Mouse (Mus musculus): ENCODE results near the gene Myo1d. TPM values are rescaled to one million over a fixed set of nuclear protein-coding genes. Genes with fewer than 3 reads are reported as not detected.

Myo1d gene
- polyA plus RNA-seq, 1 experiment, result 5.9 TPM

- 39% methylated on average over 13 of the region's 13 CpGs for WGBS
- Histone ChIP-seq H3K4me3 (ENCODE audit: control insufficient read depth, insufficient read depth, low read length) (no peak overlapping the region), H3K4me1 (replicated peaks; ENCODE audit: control insufficient read depth, insufficient read depth, low read length) (peaks cover 45% of the 10 kb centered on the region), H3K27ac (ENCODE audit: control insufficient read depth, insufficient read depth, low read length) (peak overlapping the region; percentile 64; the same call in 1 of the 2 replicates), H3K36me3 (ENCODE audit: control insufficient read depth, insufficient read depth, low read length) (no peaks in the 10 kb centered on the region), H3K27me3 (ENCODE audit: control insufficient read depth, insufficient read depth, low read length) (no peaks in the 10 kb centered on the region)
- TF ChIP-seq POLR2A (IDR thresholded peaks at IDR 0.05; ENCODE audit: control insufficient read depth, extremely low read depth, insufficient read depth, low read length, poor library complexity) (0 out of 2 replicates have a peak, but pooled peaks have one; percentile 22), CTCF (IDR thresholded peaks at IDR 0.05; ENCODE audit: borderline replicate concordance, control insufficient read depth, extremely low read depth, insufficient read depth, low read length, poor library complexity) (0 out of 2 replicates have a peak, but pooled peaks have one; percentile 15)
- peak; percentile 72 for DNase-seq
Observed at GRCm38 (mm10) chr11:80503726-80504452, 275.9 kb downstream of the Myo1d start.

- Histone ChIP-seq H3K36me3 (ENCODE audit: control insufficient read depth, insufficient read depth, low read length) (no peaks in the 10 kb centered on the region), H3K4me3 (ENCODE audit: control insufficient read depth, insufficient read depth, low read length) (no peak overlapping the region), H3K4me1 (replicated peaks; ENCODE audit: control insufficient read depth, insufficient read depth, low read length) (peaks cover 42% of the 10 kb centered on the region), H3K27me3 (ENCODE audit: control insufficient read depth, insufficient read depth, low read length) (no peaks in the 10 kb centered on the region), H3K27ac (ENCODE audit: control insufficient read depth, insufficient read depth, low read length) (no peak overlapping the region)
- TF ChIP-seq POLR2A (IDR thresholded peaks at IDR 0.05; ENCODE audit: control insufficient read depth, extremely low read depth, insufficient read depth, low read length, poor library complexity) (no peak), CTCF (IDR thresholded peaks at IDR 0.05; ENCODE audit: borderline replicate concordance, control insufficient read depth, extremely low read depth, insufficient read depth, low read length, poor library complexity) (no peak)
- 95% methylated on average over 6 of the region's 6 CpGs for WGBS
- DNase-seq, result no peak
Observed at GRCm38 (mm10) chr11:80503281-80503680, 276.5 kb downstream of the Myo1d start.

GRCm38 (mm10) chr11:80499550-80499952 lies 280.3 kb downstream of the Myo1d start:
- Histone ChIP-seq H3K36me3 (ENCODE audit: control insufficient read depth, insufficient read depth, low read length) (no peaks in the 10 kb centered on the region), H3K27me3 (ENCODE audit: control insufficient read depth, insufficient read depth, low read length) (no peaks in the 10 kb centered on the region), H3K27ac (ENCODE audit: control insufficient read depth, insufficient read depth, low read length) (no peak overlapping the region), H3K4me1 (replicated peaks; ENCODE audit: control insufficient read depth, insufficient read depth, low read length) (peaks cover 13% of the 10 kb centered on the region), H3K4me3 (ENCODE audit: control insufficient read depth, insufficient read depth, low read length) (no peak overlapping the region)
- 92% methylated on average over 4 of the region's 4 CpGs for WGBS
- no peak for DNase-seq
- TF ChIP-seq CTCF (IDR thresholded peaks at IDR 0.05; ENCODE audit: borderline replicate concordance, control insufficient read depth, extremely low read depth, insufficient read depth, low read length, poor library complexity) (no peak), POLR2A (IDR thresholded peaks at IDR 0.05; ENCODE audit: control insufficient read depth, extremely low read depth, insufficient read depth, low read length, poor library complexity) (no peak)

GRCm38 (mm10) chr11:80498328-80499070 lies 281.3 kb downstream of the Myo1d start:
- no peak overlapping the region for H3K27ac ChIP-seq (ENCODE audit: control insufficient read depth, insufficient read depth, low read length)
- 88% methylated on average over 11 of the region's 11 CpGs for WGBS

GRCm38 (mm10) chr11:80497225-80497919 lies 282.5 kb downstream of the Myo1d start:
- WGBS, result 96% methylated on average over 10 of the region's 10 CpGs
- DNase-seq, result no peak
- TF ChIP-seq POLR2A (IDR thresholded peaks at IDR 0.05; ENCODE audit: control insufficient read depth, extremely low read depth, insufficient read depth, low read length, poor library complexity) (no peak), CTCF (IDR thresholded peaks at IDR 0.05; ENCODE audit: borderline replicate concordance, control insufficient read depth, extremely low read depth, insufficient read depth, low read length, poor library complexity) (no peak)
- Histone ChIP-seq H3K36me3 (ENCODE audit: control insufficient read depth, insufficient read depth, low read length) (no peaks in the 10 kb centered on the region), H3K27ac (ENCODE audit: control insufficient read depth, insufficient read depth, low read length) (no peak overlapping the region), H3K27me3 (ENCODE audit: control insufficient read depth, insufficient read depth, low read length) (no peaks in the 10 kb centered on the region), H3K4me3 (ENCODE audit: control insufficient read depth, insufficient read depth, low read length) (no peak overlapping the region), H3K4me1 (replicated peaks; ENCODE audit: control insufficient read depth, insufficient read depth, low read length) (no peaks in the 10 kb centered on the region; the same call in 1 of the 2 replicates)

More at GRCm38 (mm10) chr11:80498328-80499070, 281.3 kb downstream of the Myo1d start:
- Histone ChIP-seq H3K4me1 (replicated peaks; ENCODE audit: control insufficient read depth, insufficient read depth, low read length) (peaks cover 2% of the 10 kb centered on the region), H3K27me3 (ENCODE audit: control insufficient read depth, insufficient read depth, low read length) (no peaks in the 10 kb centered on the region), H3K4me3 (ENCODE audit: control insufficient read depth, insufficient read depth, low read length) (no peak overlapping the region), H3K36me3 (ENCODE audit: control insufficient read depth, insufficient read depth, low read length) (no peaks in the 10 kb centered on the region)
- TF ChIP-seq POLR2A (IDR thresholded peaks at IDR 0.05; ENCODE audit: control insufficient read depth, extremely low read depth, insufficient read depth, low read length, poor library complexity), result no peak
- no peak for TF ChIP-seq CTCF (IDR thresholded peaks at IDR 0.05; ENCODE audit: borderline replicate concordance, control insufficient read depth, extremely low read depth, insufficient read depth, low read length, poor library complexity)
- DNase-seq, result no peak

GRCm38 (mm10) chr11:80496640-80497039 lies 283.2 kb downstream of the Myo1d start:
- 100% methylated on average over 1 of the region's 1 CpGs for WGBS
- DNase-seq, result no peak
- no peaks in the 10 kb centered on the region for H3K27me3 ChIP-seq (ENCODE audit: control insufficient read depth, insufficient read depth, low read length)
- TF ChIP-seq CTCF (IDR thresholded peaks at IDR 0.05; ENCODE audit: borderline replicate concordance, control insufficient read depth, extremely low read depth, insufficient read depth, low read length, poor library complexity) (no peak), POLR2A (IDR thresholded peaks at IDR 0.05; ENCODE audit: control insufficient read depth, extremely low read depth, insufficient read depth, low read length, poor library complexity) (no peak)
- H3K4me3 ChIP-seq (ENCODE audit: control insufficient read depth, insufficient read depth, low read length), result no peak overlapping the region
- H3K4me1 ChIP-seq (replicated peaks; ENCODE audit: control insufficient read depth, insufficient read depth, low read length), result no peaks in the 10 kb centered on the region; the same call in 1 of the 2 replicates
- H3K36me3 ChIP-seq (ENCODE audit: control insufficient read depth, insufficient read depth, low read length), result no peaks in the 10 kb centered on the region
- H3K27ac ChIP-seq (ENCODE audit: control insufficient read depth, insufficient read depth, low read length), result no peak overlapping the region
